Mouse (Mus musculus) kidney, embryonic 16.5 days (tissue): Measurements from ENCODE around the gene Olfr220. TPM values are rescaled to one million over a fixed set of nuclear protein-coding genes. Genes with fewer than 3 reads are reported as not detected.

Source experiments
- ATAC-seq: fragments of 200-750 bp; cut with Nextera tagmentation; 2 replicates; pipeline ENCODE4 v1.8.0; 2017; ENCODE audit warnings: moderate TSS enrichment; ENCODE audit not compliant: low FRiP score, low TSS enrichment
- H3K27ac ChIP-seq: fragments of 300-500 bp; sonication (generic); 2 replicates; pipeline ENCODE4 v1.5.1; 2014; ENCODE audit warnings: low read length
- H3K27me3 ChIP-seq: fragments of 300-500 bp; sonication (generic); 2 replicates; pipeline ENCODE4 v1.6.1; 2014; ENCODE audit warnings: low read length, control low read depth, mixed read lengths; ENCODE audit not compliant: insufficient read depth
- H3K36me3 ChIP-seq: fragments of 300-500 bp; sonication (generic); 2 replicates; pipeline ENCODE4 v1.6.1; 2014; ENCODE audit warnings: low read length, control low read depth, mixed read lengths; ENCODE audit not compliant: insufficient read depth
- H3K4me1 ChIP-seq: fragments of 300-500 bp; sonication (generic); 2 replicates; pipeline ENCODE4 v1.6.1; 2014; ENCODE audit warnings: low read length, control low read depth, mixed read lengths; ENCODE audit not compliant: insufficient read depth
- H3K4me2 ChIP-seq: fragments of 300-500 bp; sonication (generic); replicated peaks from 2 replicates; pipeline ENCODE4 v1.6.1; 2014; ENCODE audit warnings: low read depth, low read length
- H3K4me3 ChIP-seq: fragments of 300-500 bp; sonication (generic); 2 replicates; pipeline ENCODE4 v1.5.1; 2014; ENCODE audit warnings: mild to moderate bottlenecking, low read length
- H3K9ac ChIP-seq: fragments of 300-500 bp; sonication (generic); replicated peaks from 2 replicates; pipeline ENCODE4 v1.6.1; 2014; ENCODE audit warnings: low read length
- H3K9me3 ChIP-seq: fragments of 300-500 bp; sonication (generic); 2 replicates; pipeline ENCODE4 v1.6.1; 2016; ENCODE audit warnings: low read length, control low read depth
- WGBS: fragments of 180-500 bp; shearing (Covaris S2); extraction: QIAGEN DNeasy Blood & Tissue Kit; methylation state at CpG from one replicate; pipeline ENCODE4 v1.1.7; 2014; 5-methylcytosine and 5-hydroxymethylcytosine counted together
- polyA plus RNA-seq: library from polyadenylated mRNA; unstranded; fragments of >200 nt; fragmentation: Nextera tagmentation; extraction: Ambion mirVana; gene quantifications from 2 replicates; pipeline ENCODE4 v1.2.1, GENCODE M21; 2015

Gene Olfr220
- polyA plus RNA-seq: not detected in 2 replicates

DNA sequence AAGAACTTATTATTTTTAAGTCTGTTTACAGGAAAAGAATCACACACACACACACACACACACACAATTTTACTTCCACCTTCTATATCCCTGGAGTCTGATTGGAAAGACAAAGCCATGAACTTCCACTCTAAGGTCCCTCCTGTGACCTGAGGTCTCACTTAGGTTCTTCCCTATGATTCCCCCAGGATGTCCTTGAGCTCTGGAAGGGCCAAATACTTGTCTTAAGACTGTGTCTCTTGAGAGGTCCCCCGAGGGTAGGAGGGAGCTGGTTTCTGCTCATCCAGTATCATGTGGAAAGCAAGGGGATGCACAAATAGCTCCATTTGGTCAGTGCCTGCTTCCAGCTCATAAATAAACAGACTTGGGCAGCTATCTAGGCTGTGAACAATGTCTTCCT lies at the start of gene Olfr220:
Gene Olfr220 (plus strand): TSS at position 301 of the 400 bp plus-strand sequence.
- Histone ChIP-seq H3K27me3 (no peaks in the 10 kb centered on the region), H3K36me3 (no peaks in the 10 kb centered on the region), H3K4me2 (no peak within 1 kb of the TSS), H3K4me3 (no peak within 1 kb of the TSS), H3K4me1 (no peaks in the 10 kb centered on the region), H3K27ac (no peak within 1 kb of the TSS), H3K9me3 (no peaks in the 10 kb centered on the region), H3K9ac (no peak within 1 kb of the TSS)
- no peak for ATAC-seq
- 48% methylated on average over 1 of the region's 1 CpGs for WGBS

- H3K27ac ChIP-seq: no peak overlapping the region
- WGBS: 86% methylated on average over 4 of the region's 4 CpGs
- ATAC-seq: no peak
Observed at GRCm38 (mm10) chr1:174422959-174423358, 18.9 kb upstream of the Olfr220 start.

GRCm38 (mm10) chr1:174423764-174424163 lies 18.1 kb upstream of the Olfr220 start, which contains the start of gene Olfr414:
TSS of gene Olfr414 (plus strand) at chr1:174424064.
- Histone ChIP-seq H3K27me3 (no peaks in the 10 kb centered on the region), H3K9ac (no peak within 1 kb of the TSS), H3K4me3 (no peak within 1 kb of the TSS), H3K36me3 (no peaks in the 10 kb centered on the region), H3K4me1 (no peaks in the 10 kb centered on the region), H3K9me3 (no peaks in the 10 kb centered on the region), H3K4me2 (no peak within 1 kb of the TSS), H3K27ac (no peak within 1 kb of the TSS)
- 81% methylated on average over 1 of the region's 1 CpGs for WGBS
- ATAC-seq: no peak

More at GRCm38 (mm10) chr1:174422959-174423358, 18.9 kb upstream of the Olfr220 start:
- H3K4me2 ChIP-seq: no peak overlapping the region
- no peak overlapping the region for H3K4me3 ChIP-seq
- H3K27me3 ChIP-seq: no peaks in the 10 kb centered on the region
- H3K4me1 ChIP-seq: no peaks in the 10 kb centered on the region
- no peak overlapping the region for H3K9ac ChIP-seq
- no peaks in the 10 kb centered on the region for H3K9me3 ChIP-seq
- no peaks in the 10 kb centered on the region for H3K36me3 ChIP-seq

GRCm38 (mm10) chr1:174426180-174426986 lies 15.5 kb upstream of the Olfr220 start:
- Histone ChIP-seq H3K4me3 (no peak overlapping the region), H3K9ac (no peak overlapping the region), H3K9me3 (no peaks in the 10 kb centered on the region), H3K36me3 (no peaks in the 10 kb centered on the region), H3K4me1 (no peaks in the 10 kb centered on the region), H3K4me2 (no peak overlapping the region), H3K27ac (no peak overlapping the region), H3K27me3 (no peaks in the 10 kb centered on the region)
- WGBS: 59% methylated on average over 3 of the region's 3 CpGs
- ATAC-seq: no peak

DNA sequence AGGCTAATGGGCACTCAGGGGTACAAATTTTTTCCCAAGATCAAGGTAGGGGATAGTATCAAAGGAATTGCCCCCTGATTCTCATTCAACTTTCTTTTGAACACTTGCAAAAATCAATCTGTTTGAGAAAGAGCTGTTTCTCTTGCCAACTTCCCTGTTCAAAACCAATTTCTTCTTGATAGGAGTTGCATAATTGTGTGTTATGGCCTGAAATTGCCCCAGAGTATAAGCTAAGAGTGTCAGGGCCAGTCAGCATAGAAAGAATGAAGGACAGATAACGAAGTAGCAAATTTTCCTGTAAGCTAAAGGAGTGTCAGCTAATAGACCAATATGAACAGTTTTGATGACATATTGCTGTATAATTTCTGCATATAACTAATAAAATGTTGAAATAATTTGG lies 14.5 kb upstream of the Olfr220 start:
- H3K4me2 ChIP-seq: no peak overlapping the region
- no peak overlapping the region for H3K9ac ChIP-seq
- H3K4me3 ChIP-seq: no peak overlapping the region
- H3K36me3 ChIP-seq: no peaks in the 10 kb centered on the region
- no peak overlapping the region for H3K27ac ChIP-seq
- 92% methylated on average over 1 of the region's 1 CpGs for WGBS
- H3K9me3 ChIP-seq: no peaks in the 10 kb centered on the region
- no peaks in the 10 kb centered on the region for H3K27me3 ChIP-seq
- no peaks in the 10 kb centered on the region for H3K4me1 ChIP-seq
- ATAC-seq: no peak

- Histone ChIP-seq H3K27me3 (no peaks in the 10 kb centered on the region), H3K4me1 (no peaks in the 10 kb centered on the region), H3K27ac (no peak overlapping the region), H3K4me2 (no peak overlapping the region), H3K9ac (no peak overlapping the region), H3K4me3 (no peak overlapping the region), H3K9me3 (no peaks in the 10 kb centered on the region), H3K36me3 (no peaks in the 10 kb centered on the region)
- 93% methylated on average over 2 of the region's 2 CpGs for WGBS
- ATAC-seq: no peak
Observed at GRCm38 (mm10) chr1:174428407-174428806, 13.5 kb upstream of the Olfr220 start.

DNA sequence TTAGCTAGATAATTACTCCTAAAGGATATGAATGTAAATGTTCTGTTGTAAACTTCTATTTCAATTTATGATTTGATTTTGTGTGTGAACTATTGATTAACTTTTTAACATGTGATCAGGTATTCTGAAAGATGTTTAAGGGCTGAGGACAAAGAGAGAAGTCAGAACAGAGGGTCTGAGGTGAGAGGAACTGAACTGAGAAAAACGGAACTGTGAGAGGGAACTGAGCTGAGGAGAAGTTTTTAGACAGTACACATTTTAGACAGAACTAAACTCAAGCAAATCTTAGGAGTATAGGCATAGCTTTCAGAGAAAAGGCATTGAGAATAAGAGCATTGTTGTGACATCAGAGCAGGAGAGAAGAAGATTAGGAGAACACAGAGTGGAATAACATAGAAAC lies 7.8 kb upstream of the Olfr220 start:
- Histone ChIP-seq H3K9ac (no peak overlapping the region), H3K9me3 (no peaks in the 10 kb centered on the region), H3K27ac (no peak overlapping the region), H3K4me2 (no peak overlapping the region), H3K27me3 (no peaks in the 10 kb centered on the region), H3K4me1 (no peaks in the 10 kb centered on the region), H3K4me3 (no peak overlapping the region), H3K36me3 (no peaks in the 10 kb centered on the region)
- no peak for ATAC-seq
- WGBS: 36% methylated on average over 1 of the region's 1 CpGs

- no peaks in the 10 kb centered on the region for H3K9me3 ChIP-seq
- WGBS: 84% methylated on average over 2 of the region's 2 CpGs
- H3K27me3 ChIP-seq: no peaks in the 10 kb centered on the region
- ATAC-seq: no peak
- H3K27ac ChIP-seq: no peak overlapping the region
- no peaks in the 10 kb centered on the region for H3K4me1 ChIP-seq
- no peak overlapping the region for H3K4me2 ChIP-seq
- no peak overlapping the region for H3K4me3 ChIP-seq
- H3K9ac ChIP-seq: no peak overlapping the region
- H3K36me3 ChIP-seq: no peaks in the 10 kb centered on the region
Observed at GRCm38 (mm10) chr1:174455100-174455499, 13.2 kb downstream of the Olfr220 start.

- no peaks in the 10 kb centered on the region for H3K4me1 ChIP-seq
- H3K9ac ChIP-seq: no peak overlapping the region
- no peak overlapping the region for H3K4me3 ChIP-seq
- no peak for ATAC-seq
- 85% methylated on average over 3 of the region's 3 CpGs for WGBS
- no peak overlapping the region for H3K4me2 ChIP-seq
- no peaks in the 10 kb centered on the region for H3K27me3 ChIP-seq
- H3K36me3 ChIP-seq: no peaks in the 10 kb centered on the region
- no peaks in the 10 kb centered on the region for H3K9me3 ChIP-seq
- no peak overlapping the region for H3K27ac ChIP-seq
Observed at GRCm38 (mm10) chr1:174465385-174465784, 23.5 kb downstream of the Olfr220 start.

DNA sequence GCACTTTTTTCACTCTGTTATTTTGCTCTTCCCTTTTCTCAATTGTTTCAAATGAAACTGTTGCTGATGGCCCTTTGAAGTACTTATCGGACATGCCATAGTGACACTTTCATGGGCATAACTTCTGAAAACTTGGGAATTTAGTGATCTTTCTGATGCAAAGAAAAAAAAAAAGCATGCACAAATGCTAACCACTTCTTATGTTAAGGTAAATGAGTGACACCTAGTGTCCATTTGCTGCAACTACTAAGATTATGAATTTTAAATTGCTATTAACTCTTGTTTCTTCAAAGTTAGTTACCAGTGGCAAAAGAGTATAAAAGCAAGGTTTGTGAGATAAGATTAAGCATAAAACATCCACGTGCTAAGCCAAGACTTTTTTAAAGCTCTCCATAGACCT lies 24.4 kb downstream of the Olfr220 start:
- no peak overlapping the region for H3K4me3 ChIP-seq
- H3K9ac ChIP-seq: no peak overlapping the region
- no peaks in the 10 kb centered on the region for H3K4me1 ChIP-seq
- no peak overlapping the region for H3K4me2 ChIP-seq
- no peaks in the 10 kb centered on the region for H3K9me3 ChIP-seq
- H3K27me3 ChIP-seq: no peaks in the 10 kb centered on the region
- 45% methylated on average over 2 of the region's 2 CpGs for WGBS
- H3K27ac ChIP-seq: no peak overlapping the region
- no peak for ATAC-seq
- H3K36me3 ChIP-seq: no peaks in the 10 kb centered on the region
